Mouse (Mus musculus) kidney, adult 2 months (tissue): ENCODE data around the gene Ctrc. TPM values are rescaled to one million over a fixed set of nuclear protein-coding genes. Genes with fewer than 3 reads are reported as not detected.
A peak's percentile ranks its signal among the peaks of the same experiment; 100 is the strongest.

Source experiments
- DNase-seq: peaks from one replicate; pipeline ENCODE4 v3.0.0; 2021
- H3K27ac ChIP-seq: fragments of 200-500 bp; 2 replicates; pipeline ENCODE4 v1.5.1; 2012; ENCODE audit warnings: low read depth, low read length, control low read depth, inconsistent platforms; ENCODE audit not compliant: insufficient read depth
- H3K27me3 ChIP-seq: fragments of 200-500 bp; replicated peaks from 2 replicates; pipeline ENCODE4 v1.6.1; 2012; ENCODE audit warnings: mild to moderate bottlenecking, moderate library complexity, low read length, inconsistent platforms; ENCODE audit not compliant: control insufficient read depth, insufficient read depth
- H3K36me3 ChIP-seq: fragments of 200-500 bp; 2 replicates; pipeline ENCODE4 v1.6.1; 2012; ENCODE audit warnings: mild to moderate bottlenecking, moderate library complexity, low read length, inconsistent platforms; ENCODE audit not compliant: control insufficient read depth, insufficient read depth
- H3K4me1 ChIP-seq: fragments of 200-500 bp; 2 replicates; pipeline ENCODE4 v1.6.1; 2011; ENCODE audit warnings: low read length; ENCODE audit not compliant: control insufficient read depth, insufficient read depth
- H3K4me3 ChIP-seq: fragments of 200-500 bp; 2 replicates; pipeline ENCODE4 v1.5.1; 2011; ENCODE audit warnings: mild to moderate bottlenecking, low read depth, low read length, control low read depth; ENCODE audit not compliant: insufficient read depth
- CTCF ChIP-seq: fragments of 200-500 bp; conservative IDR thresholded peaks from 2 replicates; pipeline ENCODE4 v1.5.1; 2011; ENCODE audit warnings: low read depth, mild to moderate bottlenecking, control low read depth, low read length, moderate library complexity, mixed read lengths; ENCODE audit not compliant: insufficient read depth, insufficient read length
- POLR2A ChIP-seq: fragments of 200-500 bp; IDR thresholded peaks from one replicate; pipeline ENCODE4 v1.6.1; 2011; ENCODE audit warnings: low read depth, low read length, control low read depth
- WGBS: fragments of 180-500 bp; shearing (Covaris S2); methylation state at CpG from one replicate; pipeline ENCODE4 v1.1.7; 2018; 5-methylcytosine and 5-hydroxymethylcytosine counted together
- polyA plus RNA-seq: library from polyadenylated mRNA; depleted of rRNA; stranded (reverse); fragments of >200 nt; gene quantifications from 2 replicates; pipeline ENCODE4 v1.2.3, GENCODE M21; 2012

The Ctrc gene
- polyA plus RNA-seq, 1 experiment, result not detected

GRCm38 (mm10) chr4:141872977-141873376 is 26.8 kb upstream of the Ctrc start:
- Histone ChIP-seq H3K27ac (no peak overlapping the region), H3K4me3 (no peak overlapping the region; the same call in 1 of the 2 replicates), H3K4me1 (no peaks in the 10 kb centered on the region), H3K27me3 (no peaks in the 10 kb centered on the region), H3K36me3 (no peaks in the 10 kb centered on the region)
- WGBS, result 58% methylated on average over 9 of the region's 9 CpGs
- peak; percentile 38 for DNase-seq
- TF ChIP-seq CTCF, result no peak
- no peak for TF ChIP-seq POLR2A

GRCm38 (mm10) chr4:141871909-141872308 is 25.8 kb upstream of the Ctrc start:
- TF ChIP-seq CTCF (no peak), POLR2A (no peak)
- Histone ChIP-seq H3K4me1 (0 out of 2 replicates have a peak, but pooled peaks cover 7% of the 10 kb centered on the region), H3K36me3 (no peaks in the 10 kb centered on the region), H3K27ac (no peak overlapping the region), H3K27me3 (no peaks in the 10 kb centered on the region), H3K4me3 (no peak overlapping the region)
- DNase-seq, result no peak
- whole genome bisulfite sequencing, result 72% methylated on average over 9 of the region's 9 CpGs

- Histone ChIP-seq H3K36me3 (no peaks in the 10 kb centered on the region), H3K27me3 (no peaks in the 10 kb centered on the region), H3K4me3 (no peak overlapping the region), H3K4me1 (0 out of 2 replicates have a peak, but pooled peaks cover 10% of the 10 kb centered on the region), H3K27ac (no peak overlapping the region)
- 82% methylated on average over 3 of the region's 3 CpGs for WGBS
- DNase-seq, result no peak
- TF ChIP-seq POLR2A, result no peak
- TF ChIP-seq CTCF, result no peak
Observed at GRCm38 (mm10) chr4:141871333-141871725, 25.2 kb upstream of the Ctrc start.

- Histone ChIP-seq H3K4me3 (no peak overlapping the region), H3K36me3 (no peaks in the 10 kb centered on the region), H3K27ac (no peak overlapping the region), H3K4me1 (0 out of 2 replicates have a peak, but pooled peaks cover 10% of the 10 kb centered on the region), H3K27me3 (no peaks in the 10 kb centered on the region)
- no peak for TF ChIP-seq POLR2A
- TF ChIP-seq CTCF, result no peak
- WGBS, result 60% methylated on average over 11 of the region's 11 CpGs
- peak; percentile 86 for DNase-seq
Observed at GRCm38 (mm10) chr4:141870666-141871332, 24.6 kb upstream of the Ctrc start.

GRCm38 (mm10) chr4:141869436-141870215 is 23.5 kb upstream of the Ctrc start:
- no peak overlapping the region for H3K4me3 ChIP-seq
- no peaks in the 10 kb centered on the region for H3K36me3 ChIP-seq
- no peaks in the 10 kb centered on the region for H3K27me3 ChIP-seq
- H3K27ac ChIP-seq, result no peak overlapping the region
- no peak for TF ChIP-seq POLR2A
- no peak for TF ChIP-seq CTCF
- peak; percentile 9 for DNase-seq
- WGBS, result 65% methylated on average over 5 of the region's 5 CpGs
- 0 out of 2 replicates have a peak, but pooled peaks cover 10% of the 10 kb centered on the region for H3K4me1 ChIP-seq

- no peak for DNase-seq
- Histone ChIP-seq H3K4me3 (no peak overlapping the region), H3K27me3 (no peaks in the 10 kb centered on the region), H3K27ac (no peak overlapping the region), H3K36me3 (no peaks in the 10 kb centered on the region), H3K4me1 (peaks cover 10% of the 10 kb centered on the region; the same call in 1 of the 2 replicates)
- no peak for TF ChIP-seq POLR2A
- no peak for TF ChIP-seq CTCF
- 89% methylated on average over 10 of the region's 10 CpGs for WGBS
Observed at GRCm38 (mm10) chr4:141868051-141868450, 21.9 kb upstream of the Ctrc start.

- Histone ChIP-seq H3K4me1 (peaks cover 10% of the 10 kb centered on the region; the same call in 1 of the 2 replicates), H3K27me3 (no peaks in the 10 kb centered on the region), H3K4me3 (no peak overlapping the region), H3K27ac (no peak overlapping the region), H3K36me3 (no peaks in the 10 kb centered on the region)
- 43% methylated on average over 4 of the region's 4 CpGs for WGBS
- DNase-seq, result peak; percentile 58
- TF ChIP-seq POLR2A (no peak), CTCF (no peak)
Observed at GRCm38 (mm10) chr4:141867498-141867897, 21.3 kb upstream of the Ctrc start.
